Mouse (Mus musculus) small intestine, adult 2 months (tissue): Measurements from ENCODE around the gene Lce3d. TPM values are rescaled to one million over a fixed set of nuclear protein-coding genes. Genes with fewer than 3 reads are reported as not detected.

Experiments used
- H3K27ac ChIP-seq: fragments of 200-500 bp; 2 replicates; pipeline ENCODE4 v1.5.1; 2012; ENCODE audit warnings: low read depth, low read length, control low read depth, inconsistent platforms; ENCODE audit not compliant: insufficient read depth
- H3K27me3 ChIP-seq: fragments of 200-500 bp; 2 replicates; pipeline ENCODE4 v1.6.1; 2012; ENCODE audit warnings: mild to moderate bottlenecking, moderate library complexity, low read length, inconsistent platforms; ENCODE audit not compliant: control insufficient read depth, insufficient read depth
- H3K36me3 ChIP-seq: fragments of 200-500 bp; 2 replicates; pipeline ENCODE4 v1.6.1; 2012; ENCODE audit warnings: mild to moderate bottlenecking, low read length, control low read depth, inconsistent platforms; ENCODE audit not compliant: control insufficient read depth, insufficient read depth
- H3K4me1 ChIP-seq: fragments of 200-500 bp; 2 replicates; pipeline ENCODE4 v1.6.1; 2012; ENCODE audit warnings: low read length, inconsistent platforms, mixed read lengths; ENCODE audit not compliant: control insufficient read depth, insufficient read depth, insufficient read length
- H3K4me3 ChIP-seq: fragments of 200-500 bp; 2 replicates; pipeline ENCODE4 v1.5.1; 2012; ENCODE audit warnings: low read depth, mild to moderate bottlenecking, control low read depth, inconsistent platforms, low read length, moderate library complexity
- CTCF ChIP-seq: fragments of 200-500 bp; IDR thresholded peaks from 2 replicates; pipeline ENCODE4 v1.5.1; 2012; ENCODE audit warnings: low read depth, mild to moderate bottlenecking, control low read depth, inconsistent platforms, low read length, moderate library complexity, mixed read lengths; ENCODE audit not compliant: insufficient replicate concordance, insufficient read length; ENCODE audit errors: extremely low read depth
- POLR2A ChIP-seq: fragments of 200-500 bp; IDR thresholded peaks from 2 replicates; pipeline ENCODE4 v1.6.1; 2012; ENCODE audit warnings: low read depth, mild to moderate bottlenecking, control low read depth, inconsistent platforms, low read length, moderate library complexity
- WGBS: fragments of 180-500 bp; shearing (Covaris S2); methylation state at CpG from one replicate; pipeline ENCODE4 v1.1.7; 2018; 5-methylcytosine and 5-hydroxymethylcytosine counted together
- polyA plus RNA-seq: library from polyadenylated mRNA; depleted of rRNA; stranded (reverse); fragments of >200 nt; gene quantifications from 2 replicates; pipeline ENCODE4 v1.2.3, GENCODE M21; 2012; rRNA removed

Gene Lce3d
- polyA plus RNA-seq, 1 experiment, result not detected

DNA sequence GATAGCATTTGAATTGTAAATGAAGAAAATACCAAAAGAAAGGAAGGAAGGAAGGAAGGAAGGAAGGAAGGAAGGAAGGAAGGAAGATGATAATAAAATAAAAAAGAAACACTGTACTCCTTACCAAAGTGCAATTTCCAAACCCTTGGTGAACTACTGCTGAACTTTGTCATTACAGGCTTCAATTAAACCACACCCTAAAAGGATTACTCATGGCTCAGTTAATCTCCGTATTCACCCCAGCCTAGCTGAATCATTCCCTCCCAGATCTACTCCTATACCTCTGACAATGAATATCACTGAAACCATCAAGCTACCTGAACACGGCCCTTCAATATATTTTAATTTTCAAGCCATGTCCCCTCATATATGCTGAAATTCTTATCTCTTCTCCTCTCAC, 21.3 kb downstream of the Lce3d start:
- Histone ChIP-seq H3K27me3 (no peaks in the 10 kb centered on the region), H3K36me3 (no peaks in the 10 kb centered on the region), H3K27ac (no peak overlapping the region), H3K4me1 (peaks cover 5% of the 10 kb centered on the region; the same call in 1 of the 2 replicates), H3K4me3 (no peak overlapping the region)
- 34% methylated on average over 2 of the region's 2 CpGs for WGBS
- TF ChIP-seq CTCF (no peak), POLR2A (no peak)

DNA sequence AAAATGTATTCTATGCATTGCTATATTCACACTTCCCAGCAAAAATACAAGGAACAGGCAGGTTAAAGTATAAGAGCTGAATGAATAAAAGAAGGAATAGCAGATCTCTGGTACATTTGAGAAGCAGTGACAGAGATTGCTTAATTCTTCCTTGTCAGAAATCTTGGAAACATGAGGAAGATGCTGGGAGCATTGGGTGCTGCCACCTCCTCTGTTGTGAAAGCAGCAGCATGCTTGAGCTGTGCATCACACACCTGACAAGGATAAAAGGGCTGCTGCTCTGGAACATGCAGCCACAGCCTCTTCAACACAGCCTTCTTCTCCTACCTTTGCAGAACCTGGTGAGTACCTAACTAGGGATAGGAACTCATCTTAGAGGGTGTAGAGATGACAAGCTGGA, 34.7 kb downstream of the Lce3d start, which contains the start of gene Lce3f:
Lce3f (plus strand) TSS at position 301 of the 400 bp plus-strand sequence.
- no peak for TF ChIP-seq CTCF
- TF ChIP-seq POLR2A, result no peak
- Histone ChIP-seq H3K4me3 (no peak within 1 kb of the TSS), H3K27ac (no peak within 1 kb of the TSS), H3K27me3 (no peaks in the 10 kb centered on the region), H3K36me3 (no peaks in the 10 kb centered on the region), H3K4me1 (no peaks in the 10 kb centered on the region)

DNA sequence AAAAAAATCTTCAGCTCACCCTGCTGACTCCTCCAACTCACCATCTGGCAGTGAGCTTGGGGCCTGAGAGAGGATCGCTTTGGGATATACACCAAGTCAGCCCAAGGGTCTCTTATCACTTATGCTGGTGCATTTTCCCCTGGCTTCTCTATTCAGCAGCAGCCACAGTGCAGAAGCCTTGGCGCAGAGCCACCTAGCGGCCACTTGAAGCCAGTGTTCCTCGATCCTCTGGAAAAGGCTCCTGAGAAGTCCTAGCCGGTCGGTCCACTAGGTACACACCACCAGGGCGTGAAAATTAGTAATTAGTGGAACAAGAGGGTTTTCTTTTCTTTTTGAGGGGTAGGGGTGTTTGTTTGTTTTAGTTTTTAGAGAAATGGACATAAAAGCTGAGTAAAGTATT, 41.5 kb downstream of the Lce3d start:
- no peaks in the 10 kb centered on the region for H3K27me3 ChIP-seq
- no peaks in the 10 kb centered on the region for H3K36me3 ChIP-seq
- H3K27ac ChIP-seq, result no peak overlapping the region
- H3K4me1 ChIP-seq, result no peaks in the 10 kb centered on the region
- TF ChIP-seq POLR2A, result no peak
- TF ChIP-seq CTCF, result peak; percentile 89
- 3% methylated on average over 7 of the region's 7 CpGs for WGBS
- H3K4me3 ChIP-seq, result no peak overlapping the region

DNA sequence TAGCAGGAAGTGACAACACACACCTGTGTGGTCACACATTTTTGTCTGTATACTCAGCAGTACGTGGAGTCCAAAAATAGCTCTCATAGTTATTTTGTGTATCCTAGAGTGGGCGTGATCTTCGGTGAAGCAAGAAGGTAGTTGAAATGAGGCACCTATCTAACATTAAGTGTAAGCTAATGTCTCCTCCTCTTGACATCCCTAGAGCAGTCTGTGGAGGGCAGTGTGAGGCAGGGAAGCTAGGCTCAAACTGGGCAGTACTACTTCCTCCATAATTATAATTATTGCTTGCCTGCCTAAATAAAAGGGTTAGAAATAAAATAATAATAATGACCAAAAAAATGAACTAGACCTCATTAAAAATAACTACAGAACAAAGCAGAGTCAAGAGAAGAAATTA, 43.4 kb downstream of the Lce3d start:
- 62% methylated on average over 3 of the region's 3 CpGs for WGBS
- H3K27me3 ChIP-seq, result no peaks in the 10 kb centered on the region
- H3K4me3 ChIP-seq, result no peak overlapping the region
- no peaks in the 10 kb centered on the region for H3K36me3 ChIP-seq
- H3K4me1 ChIP-seq, result no peaks in the 10 kb centered on the region
- TF ChIP-seq CTCF (no peak), POLR2A (no peak)
- no peak overlapping the region for H3K27ac ChIP-seq

DNA sequence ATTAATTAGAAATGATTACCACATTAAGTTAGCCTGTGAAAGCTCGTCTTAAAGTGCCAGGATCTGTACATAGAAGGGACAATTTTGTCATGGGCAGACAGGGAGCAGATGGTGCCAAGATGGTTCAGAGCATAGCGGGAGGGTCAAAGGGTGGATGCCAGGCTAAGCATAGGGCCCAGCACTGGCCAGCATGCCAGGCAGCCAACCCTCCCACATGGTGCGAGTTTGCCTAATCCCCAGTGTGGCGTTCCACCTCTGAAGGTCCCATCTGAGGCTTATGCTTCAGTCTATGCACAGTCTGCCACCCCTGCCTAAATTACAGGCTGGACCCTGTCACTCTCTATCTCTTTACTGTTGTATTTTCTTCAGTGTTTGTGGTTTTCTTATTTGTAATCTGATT, 45.7 kb downstream of the Lce3d start:
- Histone ChIP-seq H3K27ac (no peak overlapping the region), H3K4me1 (no peaks in the 10 kb centered on the region), H3K4me3 (no peak overlapping the region), H3K36me3 (no peaks in the 10 kb centered on the region), H3K27me3 (no peaks in the 10 kb centered on the region)
- WGBS, result 59% methylated on average over 4 of the region's 4 CpGs
- TF ChIP-seq POLR2A, result no peak

Other genes starting within 250 kb of the Lce3d start
- gene Lce1e, start 248.3 kb upstream of the Lce3d start, polyA plus RNA-seq, result not detected in 2 replicates
- gene Lce1f, start 237.0 kb upstream of the Lce3d start, polyA plus RNA-seq, result not detected in 2 replicates
- gene Gm38119, start 218.3 kb upstream of the Lce3d start, polyA plus RNA-seq, result not detected in 2 replicates
- gene Lce1g, start 205.1 kb upstream of the Lce3d start, polyA plus RNA-seq, result not detected in 2 replicates
- gene Lce1h, start 192.3 kb upstream of the Lce3d start, polyA plus RNA-seq, result not detected in 2 replicates
- not detected in 2 replicates for gene Lce1i, start 178.5 kb upstream of the Lce3d start, polyA plus RNA-seq
- gene Lce1j, start 166.9 kb upstream of the Lce3d start, polyA plus RNA-seq, result not detected in 2 replicates
- not detected in 2 replicates for gene Lce1k, start 149.5 kb upstream of the Lce3d start, polyA plus RNA-seq
- gene Kprp, start 130.1 kb upstream of the Lce3d start, polyA plus RNA-seq, result not detected in 2 replicates
- not detected in 2 replicates for gene Lce1l, start 106.1 kb upstream of the Lce3d start, polyA plus RNA-seq
- gene 2310050C09Rik, start 87.2 kb upstream of the Lce3d start, polyA plus RNA-seq, result not detected in 2 replicates
- not detected in 2 replicates for gene Lce3a, start 31.2 kb upstream of the Lce3d start, polyA plus RNA-seq
- gene Lce3b, start 24.4 kb upstream of the Lce3d start, polyA plus RNA-seq, result not detected in 2 replicates
- gene Lce3c, start 12.9 kb upstream of the Lce3d start, polyA plus RNA-seq, result not detected in 2 replicates
- not detected in 2 replicates for gene Lce3e, start 9.7 kb downstream of the Lce3d start, polyA plus RNA-seq
- 0.63 TPM in 1 of 2 replicates, not detected in the other for gene Lce3f, start 34.8 kb downstream of the Lce3d start, polyA plus RNA-seq
- gene Crct1, start 58.3 kb downstream of the Lce3d start, polyA plus RNA-seq, result 0.19 TPM in 1 of 2 replicates, not detected in the other
- gene Lce1m, start 61.7 kb downstream of the Lce3d start, polyA plus RNA-seq, result not detected in 2 replicates
- not detected in 2 replicates for gene Gm4858, start 111.4 kb downstream of the Lce3d start, polyA plus RNA-seq
- gene Crnn, start 187.4 kb downstream of the Lce3d start, polyA plus RNA-seq, result not detected in 2 replicates
- not detected in 2 replicates for gene Flg2, start 239.9 kb downstream of the Lce3d start, polyA plus RNA-seq